Mouse (Mus musculus): Measurements from ENCODE around the gene Paqr9. TPM values are rescaled to one million over a fixed set of nuclear protein-coding genes. Genes with fewer than 3 reads are reported as not detected.
A peak's percentile ranks its signal among the peaks of the same experiment; 100 is the strongest.

Gene Paqr9
- polyA plus RNA-seq, 2 experiments, result 7.5 to 12.2 TPM

DNA sequence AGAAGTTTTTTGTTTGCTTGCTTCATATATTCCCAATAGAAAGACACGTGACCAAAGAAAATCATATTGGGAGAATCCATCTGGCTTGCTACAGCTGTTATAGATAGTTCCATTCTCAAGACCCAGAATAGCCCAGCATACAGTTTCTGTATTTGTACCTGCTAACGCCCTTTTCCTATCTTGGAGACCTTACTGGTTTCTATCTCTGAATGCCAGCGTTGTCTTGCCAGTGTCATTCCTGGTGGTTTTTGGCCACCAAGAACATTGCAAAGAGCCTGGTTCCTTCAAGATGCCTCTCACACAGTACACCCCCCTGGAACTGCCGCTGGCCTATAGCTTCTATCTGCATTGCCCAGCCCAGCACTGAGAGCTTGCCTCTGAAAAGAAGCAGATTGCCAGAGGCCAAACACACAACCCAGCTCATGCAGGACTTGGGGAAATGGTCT lies 3.4 kb upstream of the Paqr9 start:
- TF ChIP-seq CTCF (IDR thresholded peaks at IDR 0.05; ENCODE audit: low read depth) (no peak), EP300 (IDR thresholded peaks at IDR 0.05; ENCODE audit: low read depth) (peak; percentile 72)
- Histone ChIP-seq H3K27ac (peak overlapping the region; percentile 75), H3K4me3 (ENCODE audit: insufficient read depth in 1 of 2, low read depth in 2 of 2, low read length in 2 of 2) (no peak overlapping the region), H3K9ac (replicated peaks) (0 out of 2 replicates have a peak overlapping the region, but pooled peaks have one; percentile 37), H3K27me3 (ENCODE audit: control insufficient read depth, insufficient read depth, low read length) (peaks cover 32% of the 10 kb centered on the region), H3K4me2 (ENCODE audit: low read depth) (peak overlapping the region; percentile 51), H3K4me1 (replicated peaks; ENCODE audit: control insufficient read depth in 2 of 2, insufficient read depth in 2 of 2, low read length in 1 of 2) (peaks cover 55 to 63% of the 10 kb centered on the region in 2 experiments), H3K36me3 (replicated peaks; ENCODE audit: control insufficient read depth, insufficient read depth, low read depth) (no peaks in the 10 kb centered on the region), H3K9me3 (ENCODE audit: control insufficient read depth, low read length) (no peaks in the 10 kb centered on the region)
- DNase-seq (ENCODE audit: low read depth in 3 of 3, low spot score in 3 of 3), result peak; percentile 45 to 55 (median 54)
- ATAC-seq (ENCODE audit: insufficient read depth), result peak; percentile 49
- 25% methylated on average over 4 of the region's 4 CpGs for WGBS (ENCODE audit: insufficient replicate concordance)

DNA sequence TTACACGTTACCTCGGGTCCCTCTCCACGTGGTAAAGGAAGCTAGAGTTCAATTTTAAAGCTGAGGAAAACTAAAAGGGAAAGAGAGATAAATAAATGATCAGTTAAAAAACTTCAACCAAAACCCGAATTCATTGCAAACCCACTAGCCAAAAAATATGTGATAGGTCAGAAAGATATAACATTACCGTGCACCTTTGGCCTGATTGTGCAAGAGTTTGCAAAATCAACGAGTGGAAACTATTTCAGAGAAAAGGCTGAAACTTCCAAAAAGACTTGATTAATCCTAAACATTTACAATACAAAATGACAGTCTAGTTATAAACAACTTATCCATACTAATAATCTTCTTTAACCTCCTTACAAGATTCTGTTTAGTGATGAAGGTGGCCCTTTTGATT lies 1.7 kb upstream of the Paqr9 start:
- 43% methylated on average over 6 of the region's 6 CpGs for WGBS (ENCODE audit: insufficient replicate concordance)
- Histone ChIP-seq H3K27me3 (ENCODE audit: control insufficient read depth, insufficient read depth, low read length) (peaks cover 47% of the 10 kb centered on the region), H3K9me3 (ENCODE audit: control insufficient read depth, low read length) (no peaks in the 10 kb centered on the region), H3K9ac (replicated peaks) (no peak overlapping the region), H3K4me1 (replicated peaks; ENCODE audit: control insufficient read depth in 2 of 2, insufficient read depth in 2 of 2, low read length in 1 of 2) (peaks cover 49 to 51% of the 10 kb centered on the region in 2 experiments), H3K4me2 (ENCODE audit: low read depth) (no peak overlapping the region), H3K27ac (no peak overlapping the region), H3K4me3 (ENCODE audit: insufficient read depth in 1 of 2, low read depth in 2 of 2, low read length in 2 of 2) (no peak overlapping the region), H3K36me3 (replicated peaks; ENCODE audit: control insufficient read depth, insufficient read depth, low read depth) (no peaks in the 10 kb centered on the region)
- ATAC-seq (ENCODE audit: insufficient read depth) (no peak), DNase-seq (ENCODE audit: low read depth in 3 of 3, low spot score in 3 of 3) (no peak)
- no peak for TF ChIP-seq CTCF (IDR thresholded peaks at IDR 0.05; ENCODE audit: low read depth)

DNA sequence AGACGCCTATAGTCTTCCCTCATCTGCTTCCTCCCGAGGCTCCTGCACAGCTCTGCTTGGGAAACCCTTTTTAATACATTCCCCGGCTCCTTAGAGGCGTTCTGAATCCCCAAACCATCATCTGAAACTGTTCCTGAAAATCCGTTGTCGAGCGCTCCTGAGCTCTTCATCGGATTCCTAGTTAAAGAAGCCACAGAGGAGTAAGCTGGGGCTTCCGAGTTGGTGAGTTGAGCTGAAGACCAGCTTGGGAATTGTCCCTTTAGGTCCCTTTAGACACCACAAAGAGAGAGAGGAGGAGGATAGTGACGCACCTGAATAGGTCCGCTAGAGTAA lies 765 bp upstream of the Paqr9 start:
- no peaks in the 10 kb centered on the region for H3K9me3 ChIP-seq (ENCODE audit: control insufficient read depth, low read length)
- DNase-seq (ENCODE audit: low read depth in 3 of 3, low spot score in 3 of 3) (no peak), ATAC-seq (ENCODE audit: insufficient read depth) (no peak)
- peak overlapping the region; percentile 58 to 60 for H3K4me3 ChIP-seq (ENCODE audit: insufficient read depth in 1 of 2, low read depth in 2 of 2, low read length in 2 of 2)
- peak overlapping the region; percentile 68 for H3K9ac ChIP-seq (replicated peaks)
- no peak overlapping the region; the same call in 1 of the 2 replicates for H3K27ac ChIP-seq
- WGBS (ENCODE audit: insufficient replicate concordance), result 15% methylated on average over 11 of the region's 11 CpGs
- H3K27me3 ChIP-seq (ENCODE audit: control insufficient read depth, insufficient read depth, low read length), result peaks cover 47% of the 10 kb centered on the region
- H3K36me3 ChIP-seq (replicated peaks; ENCODE audit: control insufficient read depth, insufficient read depth, low read depth), result no peaks in the 10 kb centered on the region
- TF ChIP-seq CTCF (IDR thresholded peaks at IDR 0.05; ENCODE audit: low read depth), result no peak
- TF ChIP-seq EP300 (IDR thresholded peaks at IDR 0.05; ENCODE audit: low read depth), result no peak
- peaks cover 39 to 42% of the 10 kb centered on the region in 2 experiments for H3K4me1 ChIP-seq (replicated peaks; ENCODE audit: control insufficient read depth in 2 of 2, insufficient read depth in 2 of 2, low read length in 1 of 2)
- H3K4me2 ChIP-seq (ENCODE audit: low read depth), result peak overlapping the region; percentile 87

DNA sequence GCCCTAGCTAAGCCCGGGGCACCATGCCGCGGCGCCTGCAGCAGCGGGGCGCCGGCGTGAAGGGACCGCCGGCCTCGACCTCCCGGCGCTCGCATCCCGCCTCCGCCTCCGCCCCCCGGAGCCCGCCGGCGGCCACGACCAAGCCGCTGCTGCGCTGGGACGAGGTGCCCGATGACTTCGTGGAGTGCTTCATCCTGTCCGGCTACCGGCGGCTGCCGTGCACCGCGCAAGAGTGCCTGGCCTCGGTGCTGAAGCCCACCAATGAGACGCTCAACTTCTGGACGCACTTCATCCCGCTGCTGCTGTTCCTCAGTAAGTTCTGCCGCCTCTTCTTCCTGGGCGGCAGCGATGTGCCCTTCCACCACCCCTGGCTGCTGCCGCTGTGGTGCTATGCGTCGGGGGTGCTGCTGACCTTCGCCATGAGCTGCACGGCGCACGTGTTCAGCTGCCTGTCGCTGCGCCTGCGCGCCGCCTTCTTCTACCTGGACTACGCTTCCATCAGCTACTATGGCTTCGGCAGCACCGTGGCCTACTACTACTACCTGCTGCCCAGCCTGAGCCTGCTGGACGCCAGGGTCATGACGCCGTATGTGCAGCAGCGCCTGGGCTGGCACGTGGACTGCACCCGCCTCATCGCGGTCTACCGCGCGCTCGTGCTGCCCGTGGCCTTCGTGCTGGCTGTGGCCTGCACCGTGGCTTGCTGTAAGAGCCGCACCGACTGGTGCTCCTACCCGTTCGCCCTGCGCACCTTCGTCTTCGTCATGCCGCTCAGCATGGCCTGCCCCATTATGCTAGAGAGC lies 679 bp downstream of the Paqr9 start:
- TF ChIP-seq EP300 (IDR thresholded peaks at IDR 0.05; ENCODE audit: low read depth) (no peak), CTCF (IDR thresholded peaks at IDR 0.05; ENCODE audit: low read depth) (no peak)
- no peaks in the 10 kb centered on the region for H3K9me3 ChIP-seq (ENCODE audit: control insufficient read depth, low read length)
- H3K36me3 ChIP-seq (replicated peaks; ENCODE audit: control insufficient read depth, insufficient read depth, low read depth), result no peaks in the 10 kb centered on the region
- no peak overlapping the region for H3K27ac ChIP-seq
- ATAC-seq (ENCODE audit: insufficient read depth) (peak; percentile 5; the same call in 1 of the 2 replicates), DNase-seq (ENCODE audit: low read depth in 3 of 3, low spot score in 3 of 3) (no peak)
- 17% methylated on average over 61 of the region's 78 CpGs for WGBS (ENCODE audit: insufficient replicate concordance)
- H3K27me3 ChIP-seq (ENCODE audit: control insufficient read depth, insufficient read depth, low read length), result peaks cover 47% of the 10 kb centered on the region
- H3K4me2 ChIP-seq (ENCODE audit: low read depth), result peak overlapping the region; percentile 87
- peak overlapping the region; percentile 68; the same call in 1 of the 2 replicates for H3K9ac ChIP-seq (replicated peaks)
- H3K4me3 ChIP-seq (ENCODE audit: insufficient read depth in 1 of 2, low read depth in 2 of 2, low read length in 2 of 2), result peak overlapping the region; percentile 41 to 60
- H3K4me1 ChIP-seq (replicated peaks; ENCODE audit: control insufficient read depth in 2 of 2, insufficient read depth in 2 of 2, low read length in 1 of 2), result peaks cover 25 to 27% of the 10 kb centered on the region in 2 experiments

DNA sequence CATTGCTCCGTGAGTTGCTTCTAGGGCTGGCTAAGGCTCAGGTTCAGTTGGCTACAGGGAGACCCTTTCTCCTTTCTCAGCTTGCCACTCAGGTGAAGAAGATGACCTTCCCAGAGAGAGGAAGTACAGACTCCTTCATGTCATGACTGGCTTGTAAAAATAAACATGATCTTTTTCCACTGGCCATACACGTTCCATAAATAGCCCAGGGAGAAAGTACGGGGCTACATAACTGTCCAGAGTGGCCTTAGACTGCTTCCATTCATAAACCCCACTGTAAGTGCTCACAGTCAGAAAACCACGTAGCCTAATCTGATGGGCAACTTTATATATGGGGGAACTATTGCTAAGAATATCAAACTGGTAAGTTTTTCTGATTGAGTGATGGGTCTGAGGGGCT lies 4.6 kb downstream of the Paqr9 start:
- Histone ChIP-seq H3K4me2 (ENCODE audit: low read depth) (peak overlapping the region; percentile 87), H3K36me3 (replicated peaks; ENCODE audit: control insufficient read depth, insufficient read depth, low read depth) (no peaks in the 10 kb centered on the region), H3K27me3 (ENCODE audit: control insufficient read depth, insufficient read depth, low read length) (peaks cover 35% of the 10 kb centered on the region), H3K27ac (no peak overlapping the region), H3K9me3 (ENCODE audit: control insufficient read depth, low read length) (no peaks in the 10 kb centered on the region), H3K4me1 (replicated peaks; ENCODE audit: control insufficient read depth in 2 of 2, insufficient read depth in 2 of 2, low read length in 1 of 2) (no peaks in the 10 kb centered on the region; a peak in 1 of 4 replicates), H3K4me3 (ENCODE audit: insufficient read depth in 1 of 2, low read depth in 2 of 2, low read length in 2 of 2) (no peak overlapping the region), H3K9ac (replicated peaks) (no peak overlapping the region)
- ATAC-seq (ENCODE audit: insufficient read depth), result no peak
- no peak for TF ChIP-seq CTCF (IDR thresholded peaks at IDR 0.05; ENCODE audit: low read depth)
- no peak for TF ChIP-seq EP300 (IDR thresholded peaks at IDR 0.05; ENCODE audit: low read depth)
- no peak for DNase-seq (ENCODE audit: low read depth in 3 of 3, low spot score in 3 of 3)
- 47% methylated on average over 4 of the region's 4 CpGs for WGBS (ENCODE audit: insufficient replicate concordance)
